Mouse (Mus musculus) MN1 (cell line): ENCODE results near the gene Tubal3.

ENCODE experiments used
- DNase-seq: peaks from one replicate; pipeline ENCODE4 v3.0.0-alpha.2; 2016; ENCODE audit warnings: low spot score

The Tubal3 gene

DNA sequence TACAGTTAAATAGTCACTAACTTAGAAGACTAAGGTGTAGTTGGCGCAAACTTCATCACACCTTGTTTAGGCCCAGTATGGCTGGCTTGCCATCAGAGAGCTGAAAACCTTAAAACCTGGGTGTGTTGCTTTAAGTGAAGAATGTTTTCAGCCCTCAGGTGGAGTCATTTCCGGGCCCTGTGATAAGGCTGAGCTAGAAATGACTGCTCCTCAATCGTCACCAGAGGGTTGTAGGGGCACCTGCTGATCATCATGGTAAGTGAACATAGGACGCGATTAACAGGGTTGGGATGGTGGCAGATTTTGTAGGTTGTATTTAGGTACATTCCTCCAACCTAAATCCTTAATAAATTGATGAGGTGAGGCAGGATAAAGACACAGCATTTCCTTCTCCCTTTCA is 6.4 kb downstream of the Tubal3 start:
- no peak for DNase-seq

DNA sequence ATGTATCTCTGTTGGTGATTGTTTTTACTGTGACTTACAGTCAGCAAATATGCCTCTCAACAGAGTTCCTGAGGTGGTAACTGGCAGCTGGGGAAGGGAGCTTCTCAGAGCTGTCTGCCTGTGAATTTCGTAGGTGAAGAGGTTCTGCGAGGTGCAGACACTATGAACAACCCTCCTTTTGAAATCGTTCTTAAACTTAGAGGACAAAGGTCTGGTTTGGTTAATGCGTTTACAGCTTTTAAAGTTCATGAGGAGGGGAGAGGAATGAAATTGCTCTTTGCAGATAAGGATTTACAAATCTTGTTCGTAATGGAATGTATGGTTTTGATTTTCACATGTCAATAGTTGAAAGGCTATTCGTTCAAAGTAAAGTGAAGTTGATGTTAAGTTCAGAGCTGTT is 7.6 kb downstream of the Tubal3 start:
- no peak for DNase-seq

DNA sequence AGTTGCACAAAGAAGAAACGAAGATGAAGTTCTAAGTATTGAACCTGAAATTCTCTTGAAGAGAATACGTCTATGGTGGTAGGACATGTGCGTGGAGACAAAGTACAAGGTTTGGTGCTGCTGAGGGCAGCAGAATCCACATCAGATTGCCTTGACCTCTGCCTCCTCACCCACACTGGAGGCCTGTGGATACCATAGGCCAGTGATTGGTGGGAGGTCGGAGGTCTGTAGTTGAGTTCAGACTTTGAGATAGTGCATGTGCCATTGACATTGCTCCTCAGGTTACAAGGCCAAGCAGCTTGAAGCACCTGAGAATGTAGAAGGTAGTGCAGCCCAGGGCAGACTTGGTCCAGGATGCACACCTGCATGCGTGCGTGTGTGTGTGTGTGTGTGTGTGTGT is 8.0 kb downstream of the Tubal3 start:
- DNase-seq = no peak

DNA sequence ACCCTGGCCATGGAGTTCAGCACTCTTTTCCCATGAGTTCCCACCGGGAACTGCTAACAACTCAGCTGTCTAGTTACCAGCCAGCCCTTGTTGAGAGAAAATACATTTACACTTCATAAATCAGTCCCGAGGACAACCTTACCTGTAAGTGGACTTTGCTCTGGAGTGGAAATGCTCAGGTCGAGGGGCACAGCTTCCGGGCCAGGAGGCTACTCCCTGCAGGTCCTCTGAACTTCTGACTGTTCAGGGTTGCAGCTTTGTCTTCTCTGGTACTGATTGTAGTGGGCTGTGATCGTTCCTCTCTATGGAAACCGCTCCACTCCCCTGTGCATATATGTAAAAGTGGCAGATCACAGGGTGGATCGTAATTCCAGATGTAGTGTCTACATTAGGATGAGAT is 26.6 kb downstream of the Tubal3 start:
- DNase-seq = no peak

DNA sequence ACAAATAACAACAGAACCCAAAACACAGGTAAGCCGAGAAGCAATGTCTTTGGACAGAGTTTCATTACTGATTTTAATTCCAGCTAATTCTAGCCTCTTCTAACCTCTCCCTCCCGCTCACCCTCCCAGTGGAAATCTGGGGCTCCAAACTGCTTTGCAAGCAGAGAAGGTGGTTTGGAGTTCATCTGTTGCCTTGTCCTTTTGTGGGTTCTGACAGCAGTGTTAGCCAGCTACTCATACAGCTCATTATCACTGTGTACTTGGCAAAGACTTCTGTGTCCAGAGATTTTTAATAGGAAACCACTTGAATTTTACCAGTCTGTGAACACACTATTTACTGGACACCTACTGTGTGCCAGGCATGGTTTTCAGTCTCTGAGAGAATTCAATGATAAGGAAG is 27.2 kb downstream of the Tubal3 start, which contains the start of gene Ucn3:
Gene Ucn3 (minus strand): TSS at position 101 of the 400 bp plus-strand sequence.
- DNase-seq = no peak

DNA sequence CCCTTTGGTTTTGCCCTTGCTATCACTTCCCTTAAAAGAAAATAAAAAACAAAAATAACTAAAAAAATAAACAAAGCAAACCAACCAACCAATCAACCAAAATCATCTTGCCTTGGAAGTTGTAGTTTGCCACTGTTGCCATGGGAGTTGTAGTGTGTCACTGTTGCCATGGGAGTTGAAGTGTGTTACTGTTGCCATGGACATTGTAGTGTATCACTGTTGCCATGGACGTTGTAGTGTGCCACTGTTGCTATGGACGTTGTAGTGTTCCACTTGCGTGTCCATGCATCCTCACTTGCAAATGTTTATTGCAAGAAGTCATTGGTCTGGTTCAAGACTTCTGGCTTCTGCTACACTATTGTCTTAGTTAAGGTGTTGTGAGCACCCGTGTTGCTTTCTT is 29.2 kb downstream of the Tubal3 start:
- DNase-seq = no peak

DNA sequence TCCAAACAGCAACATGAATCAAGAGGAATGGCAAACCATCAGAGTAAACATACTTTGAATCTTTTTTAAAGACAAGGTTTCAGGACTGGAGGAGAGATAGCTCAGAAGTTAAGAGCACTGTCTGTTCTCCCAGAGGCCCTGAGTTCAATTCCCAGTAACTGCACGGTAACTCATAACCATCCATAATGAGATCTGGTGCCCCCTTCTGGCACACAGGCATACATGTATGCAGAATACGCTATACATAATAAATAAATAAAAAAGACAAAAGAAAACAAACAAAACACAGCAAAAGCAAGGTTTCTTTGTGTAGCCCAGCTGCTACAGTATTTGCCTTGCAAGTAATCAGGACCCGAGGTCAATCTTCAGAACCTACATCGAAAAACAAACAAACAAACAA is 31.4 kb downstream of the Tubal3 start:
- no peak for DNase-seq

DNA sequence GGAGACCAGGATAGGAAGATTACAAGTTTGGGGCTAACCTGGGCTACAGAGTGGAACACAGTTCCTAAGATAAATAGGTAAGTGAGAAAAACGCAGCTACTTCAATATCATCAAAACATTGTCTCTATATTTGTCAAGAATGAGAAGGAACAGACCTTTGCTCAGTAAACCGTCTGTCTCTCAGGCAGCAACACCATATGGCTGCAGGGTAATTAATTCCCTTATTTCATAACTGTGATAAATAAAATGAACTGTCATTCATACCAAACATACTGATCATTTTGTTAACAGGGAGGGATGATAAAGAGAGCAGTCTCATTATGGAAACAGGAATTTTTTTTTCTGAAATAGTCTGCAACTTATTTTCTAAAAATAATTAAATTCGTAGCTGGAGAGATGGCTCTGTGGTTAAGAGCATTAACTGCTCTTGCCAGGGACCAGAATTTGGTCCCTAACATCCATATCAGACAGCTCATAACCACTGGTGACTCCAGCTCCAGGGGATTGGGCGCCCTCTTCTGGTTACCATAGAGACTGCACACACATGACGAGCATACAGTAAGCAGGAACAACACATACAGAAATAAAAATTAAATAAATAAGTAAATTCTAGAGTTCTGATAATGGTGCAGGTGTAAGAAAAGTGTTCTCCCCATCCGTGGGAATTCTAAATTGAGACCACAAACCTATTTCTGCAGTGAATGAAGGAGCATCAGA is 33.3 kb downstream of the Tubal3 start:
- DNase-seq = no peak

DNA sequence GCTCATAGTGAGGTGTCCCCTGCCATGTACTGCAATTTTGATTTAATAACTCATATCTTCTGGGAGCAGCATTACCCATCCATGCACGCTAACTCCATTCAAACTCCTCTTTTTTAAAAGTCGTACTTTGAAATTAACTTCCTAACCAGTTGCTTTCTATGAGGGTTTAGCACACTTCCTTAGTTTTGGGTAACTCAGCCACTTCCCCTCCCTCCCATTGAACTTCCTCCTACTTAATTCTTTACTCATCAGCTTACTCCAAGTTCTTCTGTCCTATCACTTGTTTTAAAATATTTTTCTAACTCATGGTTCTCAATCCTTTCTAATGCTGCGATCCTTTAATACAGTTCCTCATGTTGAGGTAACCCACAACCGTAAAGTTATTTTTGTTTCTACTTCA is 50.8 kb downstream of the Tubal3 start:
- DNase-seq = no peak
